Mouse (Mus musculus): ENCODE data around the gene Dnajb13.

DNA sequence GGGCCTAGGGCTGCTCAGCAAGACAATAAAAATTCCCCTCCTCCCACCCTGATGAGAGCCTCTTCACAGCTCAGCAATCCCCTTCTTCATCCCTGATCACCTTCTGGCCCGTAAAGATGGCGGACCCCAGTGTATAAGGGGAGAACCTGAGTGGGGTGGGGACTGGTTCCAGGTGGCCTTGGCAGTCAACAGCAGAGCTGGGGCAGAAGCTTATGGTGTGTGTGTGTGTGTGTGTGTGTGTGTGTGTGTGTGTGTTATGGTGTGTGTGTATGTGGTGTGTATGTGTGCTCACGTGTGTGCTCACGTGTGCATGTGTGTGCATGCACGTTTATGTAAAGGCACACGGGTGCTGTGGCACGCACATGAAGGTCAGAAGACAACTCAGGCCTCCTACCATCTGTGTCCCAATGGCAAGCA lies 20.3 kb downstream of the Dnajb13 start:
- no peak for TF ChIP-seq CTCF (IDR thresholded peaks at IDR 0.05; ENCODE audit: extremely low read depth, insufficient read length, insufficient replicate concordance, low read depth, low read length)
- no peak for TF ChIP-seq POLR2A (IDR thresholded peaks at IDR 0.05; ENCODE audit: low read depth, low read length)

Data from small intestine, adult 2 months (tissue).